Mouse (Mus musculus) E14TG2a.4 (cell line): ENCODE results near the gene Hcn2.

Source experiments
- H3K27me3 ChIP-seq: 2 replicates; pipeline ENCODE4 v1.6.1; 2014; ENCODE audit warnings: low read length, control low read depth; ENCODE audit not compliant: insufficient read depth
- H3K36me3 ChIP-seq: 2 replicates; pipeline ENCODE4 v1.6.1; 2014; ENCODE audit warnings: low read length, control low read depth; ENCODE audit not compliant: insufficient read depth
- H3K4me1 ChIP-seq: replicated peaks from 2 replicates; pipeline ENCODE4 v1.6.1; 2014; ENCODE audit warnings: low read depth, low read length, control low read depth
- H3K4me3 ChIP-seq: replicated peaks from 2 replicates; pipeline ENCODE4 v1.5.1; 2014; ENCODE audit warnings: mild to moderate bottlenecking, low read length
- H3K9me3 ChIP-seq: 2 replicates; pipeline ENCODE4 v1.6.1; 2014; ENCODE audit warnings: low read length, control low read depth
- CTCF ChIP-seq: conservative IDR thresholded peaks from 2 replicates; pipeline ENCODE4 v1.5.1; 2014; ENCODE audit warnings: low read length
- NANOG ChIP-seq: IDR thresholded peaks from 2 replicates; pipeline ENCODE4 v1.6.1; 2014; ENCODE audit warnings: borderline replicate concordance, low read length, mixed read lengths
- POU5F1 ChIP-seq: IDR thresholded peaks from 2 replicates; pipeline ENCODE4 v1.6.1; 2014; ENCODE audit warnings: low read length, borderline replicate concordance

Hcn2 gene

DNA sequence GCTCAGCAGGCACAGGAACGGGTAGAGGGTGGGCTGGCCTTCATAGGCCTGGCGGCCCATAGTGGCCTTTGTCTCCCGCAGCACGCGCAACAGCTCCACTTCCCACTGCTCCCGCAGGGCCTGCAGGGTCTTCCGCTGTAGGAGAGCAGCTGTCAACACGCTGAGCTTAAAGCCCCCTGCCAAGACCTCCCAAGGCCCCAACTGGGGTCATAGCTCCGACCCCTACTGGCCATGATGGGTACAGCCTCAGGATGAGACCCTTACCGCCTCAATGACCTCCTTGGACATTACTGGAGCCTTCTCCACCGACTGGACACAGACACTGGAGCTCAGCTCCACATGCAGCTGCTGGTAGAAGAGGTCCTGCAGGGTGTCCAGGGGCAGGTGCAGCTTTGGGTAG lies 24.4 kb downstream of the Hcn2 start:
- Histone ChIP-seq H3K9me3 (peaks cover 72% of the 10 kb centered on the region), H3K4me1 (peaks cover 25% of the 10 kb centered on the region), H3K4me3 (peak overlapping the region; percentile 39), H3K27me3 (no peaks in the 10 kb centered on the region), H3K36me3 (peaks cover 93% of the 10 kb centered on the region)
- TF ChIP-seq CTCF: peak; percentile 29; the same call in 1 of the 2 replicates
- no peak for TF ChIP-seq POU5F1
- no peak for TF ChIP-seq NANOG

DNA sequence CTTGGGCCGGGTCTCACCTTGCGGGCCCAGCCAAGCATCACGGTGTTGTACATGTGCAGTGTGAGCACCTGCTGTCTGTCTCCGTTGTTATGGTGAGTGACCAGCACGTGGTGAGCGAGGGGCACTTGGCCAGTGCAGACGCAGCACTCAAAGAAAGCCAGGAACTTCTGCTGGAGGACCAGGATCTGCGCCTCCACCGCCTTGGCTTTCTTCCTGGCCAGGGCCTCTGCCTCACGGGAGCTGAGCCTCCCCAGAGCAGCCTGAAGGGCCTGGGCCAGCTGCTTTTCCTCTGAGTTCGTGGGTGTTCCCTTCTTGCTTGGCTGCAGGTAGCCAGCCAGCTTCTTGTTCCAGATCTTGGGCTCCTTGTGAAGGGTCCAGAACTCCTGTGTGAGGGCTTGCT lies 26.7 kb downstream of the Hcn2 start:
- TF ChIP-seq NANOG (no peak), POU5F1 (no peak), CTCF (no peak)
- peaks cover 28% of the 10 kb centered on the region for H3K4me1 ChIP-seq
- no peaks in the 10 kb centered on the region for H3K27me3 ChIP-seq
- H3K4me3 ChIP-seq: no peak overlapping the region
- H3K36me3 ChIP-seq: peaks cover 72% of the 10 kb centered on the region
- H3K9me3 ChIP-seq: peaks cover 51% of the 10 kb centered on the region

DNA sequence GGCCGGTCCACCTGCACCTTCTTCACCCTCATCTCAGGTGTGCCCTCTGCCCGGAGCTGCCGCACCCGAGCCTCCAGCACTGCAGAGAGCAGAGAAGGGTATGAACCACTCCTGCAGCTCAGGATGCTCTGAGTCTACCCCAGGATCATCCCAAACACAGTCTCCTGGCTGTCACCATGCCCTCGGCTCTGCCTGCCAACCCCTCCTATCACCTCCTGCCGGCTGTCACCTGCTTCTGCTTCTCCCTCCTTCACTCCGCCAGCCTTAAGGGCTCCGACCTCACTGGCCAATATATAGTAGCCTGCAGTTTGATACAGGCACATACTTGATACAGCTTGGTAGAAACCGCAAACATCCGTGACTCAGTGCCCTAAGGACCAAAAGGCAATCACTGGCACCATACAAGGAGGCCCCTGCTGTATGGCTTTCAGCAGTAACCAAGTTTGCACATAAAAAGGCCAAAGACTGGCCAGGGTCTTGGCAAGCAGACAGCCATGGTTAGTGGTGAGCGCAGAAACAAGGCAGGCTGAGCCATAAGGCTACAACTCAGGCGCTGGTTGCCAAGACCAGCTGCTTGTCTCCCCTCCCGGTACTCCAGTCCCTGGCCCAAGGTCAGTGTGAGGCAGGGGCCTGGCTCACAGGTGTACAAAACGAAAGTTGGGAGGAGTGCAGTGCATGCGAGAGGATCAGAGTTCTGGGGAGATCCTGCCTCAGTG lies 27.4 kb downstream of the Hcn2 start:
- Histone ChIP-seq H3K4me3 (no peak overlapping the region), H3K9me3 (peaks cover 44% of the 10 kb centered on the region)
- TF ChIP-seq CTCF (no peak), NANOG (no peak), POU5F1 (no peak)

DNA sequence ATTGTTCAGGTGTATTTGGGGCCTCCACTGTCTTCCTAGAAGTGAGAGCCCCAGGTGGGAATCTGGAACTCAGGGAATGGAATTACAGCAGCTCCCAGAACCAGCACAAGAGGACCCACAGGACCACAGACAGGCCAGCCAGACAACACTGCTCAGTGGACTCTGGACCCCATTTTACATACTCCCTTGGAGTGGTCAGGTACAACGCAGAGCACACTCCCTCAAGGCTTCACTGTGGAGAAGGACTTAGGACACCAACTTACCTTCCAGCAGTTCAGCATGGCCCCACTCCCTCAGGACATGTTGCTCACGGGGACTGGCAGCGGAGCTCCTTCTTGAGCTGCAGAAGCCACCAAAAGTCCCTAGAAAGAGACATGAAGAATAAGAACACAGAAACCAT lies 29.0 kb downstream of the Hcn2 start:
- Histone ChIP-seq H3K4me3 (peak overlapping the region; percentile 89), H3K4me1 (peaks cover 44% of the 10 kb centered on the region), H3K9me3 (peaks cover 28% of the 10 kb centered on the region), H3K36me3 (peaks cover 49% of the 10 kb centered on the region), H3K27me3 (no peaks in the 10 kb centered on the region)
- TF ChIP-seq POU5F1 (no peak), CTCF (no peak), NANOG (no peak)

More for the DNA sequence above, 27.4 kb downstream of the Hcn2 start:
- Histone ChIP-seq H3K27me3 (no peaks in the 10 kb centered on the region), H3K36me3 (peaks cover 65% of the 10 kb centered on the region), H3K4me1 (peaks cover 33% of the 10 kb centered on the region)

DNA sequence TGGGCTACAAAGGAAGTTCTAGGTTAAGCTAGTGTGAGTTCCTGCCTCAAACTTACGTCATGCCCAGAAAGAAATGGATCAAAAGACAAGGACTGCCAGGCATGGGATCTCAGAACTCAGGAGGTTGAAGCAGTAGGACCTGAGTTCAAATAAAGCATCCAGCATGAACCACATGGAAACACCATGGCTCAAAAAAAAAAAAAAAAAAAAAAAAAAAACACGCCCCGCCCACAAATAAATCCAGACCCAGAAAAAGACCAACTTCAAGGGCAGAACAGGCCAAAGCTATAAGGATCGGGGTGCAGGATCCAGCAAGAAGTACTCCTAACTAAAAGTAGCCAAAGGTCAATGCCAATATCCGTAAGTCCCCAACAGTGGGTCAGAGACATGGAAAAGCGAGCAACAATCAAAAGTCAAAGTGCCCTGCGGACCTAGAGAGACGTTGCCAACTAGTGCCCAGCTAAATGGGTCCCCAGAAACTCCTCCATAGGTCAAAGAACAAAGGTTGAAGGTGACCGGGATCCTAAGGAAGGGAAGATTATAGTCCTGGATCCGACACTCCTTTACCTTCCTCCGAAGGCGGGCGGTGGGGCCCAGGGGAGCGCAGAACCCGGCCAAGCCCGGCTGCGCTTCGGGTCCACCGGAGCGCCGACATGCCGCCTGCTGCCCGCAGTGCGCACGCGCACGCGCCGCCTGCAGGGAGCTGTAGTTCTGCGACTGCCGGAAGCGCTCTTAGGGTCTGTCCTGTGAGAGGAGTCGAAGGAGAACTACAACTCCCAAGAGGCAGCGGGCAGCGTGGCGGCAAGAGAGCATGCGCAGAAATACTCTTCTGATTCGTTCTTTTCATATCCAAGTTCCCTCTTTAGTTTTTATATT lies 29.7 kb downstream of the Hcn2 start, which contains the start of gene Polrmt:
Gene Polrmt (minus strand): TSS at position 684 of the 876 bp plus-strand sequence.
- Histone ChIP-seq H3K36me3 (peaks cover 42% of the 10 kb centered on the region), H3K27me3 (no peaks in the 10 kb centered on the region), H3K4me3 (peak within 1 kb of the TSS; percentile 89), H3K4me1 (peaks cover 47% of the 10 kb centered on the region), H3K9me3 (peaks cover 21% of the 10 kb centered on the region)
- no peak for TF ChIP-seq CTCF
- no peak for TF ChIP-seq POU5F1
- TF ChIP-seq NANOG: no peak

DNA sequence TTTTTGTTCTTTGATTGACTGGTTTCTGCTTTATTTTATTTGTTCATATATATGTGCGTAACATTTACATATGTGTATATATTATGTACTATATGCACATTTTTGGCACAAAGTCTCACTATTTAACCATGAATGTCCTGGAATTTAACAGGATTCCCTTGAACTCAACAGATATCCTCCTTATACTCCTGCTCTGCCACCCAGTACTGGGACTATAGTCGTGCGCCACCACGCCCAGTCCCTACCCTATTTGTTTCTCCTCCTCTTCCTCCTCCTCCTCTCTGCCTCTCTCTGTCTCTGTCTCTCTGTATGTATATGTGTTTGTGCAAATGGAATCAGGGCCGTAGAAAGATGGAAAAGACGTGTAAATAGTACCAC lies 30.3 kb downstream of the Hcn2 start:
- no peak for TF ChIP-seq CTCF
- TF ChIP-seq NANOG: no peak
- no peak for TF ChIP-seq POU5F1
- H3K9me3 ChIP-seq: peaks cover 15% of the 10 kb centered on the region
- peak overlapping the region; percentile 89; the same call in 1 of the 2 replicates for H3K4me3 ChIP-seq
- peaks cover 36% of the 10 kb centered on the region for H3K36me3 ChIP-seq
- peaks cover 51% of the 10 kb centered on the region for H3K4me1 ChIP-seq
- H3K27me3 ChIP-seq: no peaks in the 10 kb centered on the region

DNA sequence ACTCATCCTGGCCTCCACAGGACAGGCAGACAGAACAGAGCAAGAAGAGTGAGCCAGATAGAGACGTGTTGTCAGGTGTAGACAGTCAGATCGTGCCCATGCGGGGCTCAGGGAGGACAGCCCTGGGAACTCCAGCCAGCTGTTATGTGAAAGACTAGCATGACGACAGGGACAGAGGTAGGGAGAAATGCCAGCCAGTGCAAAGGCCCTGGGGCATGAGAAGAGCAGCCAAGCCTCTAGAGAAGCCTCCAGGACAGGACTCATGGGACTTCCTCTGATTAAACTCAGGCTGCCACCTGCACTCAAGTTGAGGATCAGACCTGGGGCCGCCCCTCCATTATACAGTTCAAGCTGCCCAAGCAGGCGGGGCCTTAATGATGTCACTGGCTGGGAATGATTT lies 32.1 kb downstream of the Hcn2 start:
- Histone ChIP-seq H3K27me3 (no peaks in the 10 kb centered on the region), H3K9me3 (no peaks in the 10 kb centered on the region), H3K4me3 (no peak overlapping the region), H3K36me3 (peaks cover 18% of the 10 kb centered on the region), H3K4me1 (peaks cover 48% of the 10 kb centered on the region)
- TF ChIP-seq NANOG (no peak), POU5F1 (no peak), CTCF (no peak)

DNA sequence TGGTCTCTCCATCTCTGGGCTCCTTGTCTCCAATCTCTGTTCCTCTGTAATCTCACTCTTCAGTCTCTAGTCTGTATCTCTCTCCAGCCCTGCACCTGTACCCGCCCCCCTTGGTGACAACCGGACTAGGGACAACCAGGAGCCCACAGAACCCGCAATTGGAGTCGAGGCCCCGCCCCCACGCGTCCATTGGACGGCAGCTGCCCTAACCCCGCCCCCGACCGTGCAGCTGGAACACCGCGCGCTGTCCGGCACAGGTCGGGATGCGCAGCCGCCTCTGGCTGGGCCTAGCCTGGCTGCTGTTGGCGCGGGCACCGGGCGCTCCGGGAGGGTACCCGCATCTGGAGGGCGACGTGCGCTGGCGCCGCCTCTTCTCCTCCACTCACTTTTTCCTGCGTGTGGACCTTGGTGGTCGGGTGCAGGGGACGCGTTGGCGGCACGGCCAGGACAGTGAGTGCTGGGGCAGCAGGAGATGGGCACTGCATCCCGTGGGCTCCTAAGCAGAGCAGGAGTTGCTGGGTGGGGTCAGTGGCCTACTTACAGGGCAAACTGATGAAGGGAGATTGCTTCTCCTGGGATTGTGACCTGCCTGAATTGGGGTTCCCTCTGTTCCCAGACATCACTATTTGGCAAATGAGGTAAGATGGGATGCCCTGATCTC lies 38.6 kb downstream of the Hcn2 start, which contains the start of gene Fgf22:
Gene Fgf22 (plus strand): TSS at position 221 of the 661 bp plus-strand sequence.
- Histone ChIP-seq H3K36me3 (peaks cover 31% of the 10 kb centered on the region), H3K9me3 (no peaks in the 10 kb centered on the region), H3K4me1 (peaks cover 47% of the 10 kb centered on the region), H3K4me3 (peak within 1 kb of the TSS; percentile 77), H3K27me3 (peaks cover 13% of the 10 kb centered on the region; the same call in 1 of the 2 replicates)
- TF ChIP-seq NANOG: no peak
- no peak for TF ChIP-seq POU5F1
- no peak for TF ChIP-seq CTCF
